Mouse (Mus musculus): ENCODE data around the gene Prune1.
A peak's percentile ranks its signal among the peaks of the same experiment; 100 is the strongest.

Gene Prune1

GRCm38 (mm10) chr3:95306244-95306643 lies 24.4 kb upstream of the Prune1 start:
- no peak for DNase-seq (ENCODE audit: low spot score)

DNA sequence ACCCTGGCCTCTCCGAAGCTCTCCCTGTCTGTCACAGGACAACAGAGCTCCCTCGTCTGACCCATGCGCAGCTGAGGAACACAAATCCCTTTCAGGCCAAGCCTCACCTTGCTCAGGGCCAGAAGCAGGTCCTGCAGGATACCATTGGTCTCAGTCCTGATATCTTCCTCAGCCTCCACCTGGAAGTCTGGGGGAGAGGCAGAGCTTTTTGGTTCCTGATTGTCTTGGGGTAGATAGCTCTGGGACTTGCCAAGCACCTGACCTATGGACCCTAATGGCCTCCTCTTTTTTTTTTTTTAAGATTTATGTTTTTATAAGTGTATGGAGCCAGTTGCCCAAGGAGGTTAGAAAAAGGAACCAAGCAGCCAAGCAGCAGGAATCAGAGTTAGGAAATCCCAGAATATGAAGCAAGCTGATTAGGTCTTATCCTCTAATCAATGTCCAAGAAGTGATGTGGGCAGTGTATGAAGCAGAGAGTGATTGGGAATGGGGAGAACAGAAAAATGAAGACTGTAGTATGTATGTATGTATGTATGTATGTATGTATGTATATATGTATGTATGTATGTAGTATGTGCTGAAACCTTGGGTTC lies 19.4 kb upstream of the Prune1 start:
- DNase-seq (ENCODE audit: low spot score), result no peak

DNA sequence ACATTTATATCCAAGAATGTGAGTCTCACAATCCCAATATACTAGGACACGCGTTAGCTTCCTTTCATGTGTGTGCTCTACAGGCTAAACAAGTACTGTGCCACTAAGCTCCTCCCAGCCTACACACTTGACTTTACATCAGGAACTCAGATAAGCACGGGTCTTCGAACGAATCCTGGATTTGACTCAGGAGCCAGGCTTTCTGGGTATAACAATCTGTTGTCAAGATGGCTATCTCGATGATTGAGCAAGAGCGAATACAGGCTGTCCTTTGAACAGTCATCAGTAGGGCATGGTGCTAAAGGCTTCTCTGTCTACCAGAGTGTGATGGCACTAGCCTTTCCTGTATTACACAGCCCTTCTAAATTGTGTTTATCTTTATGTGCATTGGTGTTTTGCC lies 16.1 kb upstream of the Prune1 start:
- DNase-seq (ENCODE audit: low spot score), result no peak

- DNase-seq (ENCODE audit: low spot score), result no peak
These were observed 14.2 kb upstream of the Prune1 start for GRCm38 (mm10) chr3:95296103-95296469.

- no peak for DNase-seq (ENCODE audit: low spot score)
These were observed 13.6 kb upstream of the Prune1 start for GRCm38 (mm10) chr3:95295321-95296102.

DNA sequence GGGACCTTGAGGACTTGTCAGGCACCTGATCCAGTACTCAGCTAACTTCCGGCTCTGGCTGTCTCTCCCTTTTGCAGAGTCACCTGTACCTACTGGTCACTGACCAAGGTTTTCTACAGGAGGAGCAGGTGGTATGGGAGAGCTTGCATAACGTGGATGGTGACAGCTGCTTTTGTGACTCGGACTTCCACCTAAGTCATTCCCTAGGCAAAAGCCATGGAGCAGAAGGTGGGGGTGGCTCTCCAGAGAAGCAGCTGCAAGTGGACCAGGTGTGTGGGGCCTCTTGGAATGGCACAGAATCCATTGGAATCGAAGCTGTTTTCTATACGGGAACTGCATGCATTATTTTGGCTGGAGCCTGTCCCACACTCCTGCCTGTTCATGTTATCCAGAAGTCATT lies 12.8 kb upstream of the Prune1 start:
- DNase-seq (ENCODE audit: low spot score), result no peak

DNA sequence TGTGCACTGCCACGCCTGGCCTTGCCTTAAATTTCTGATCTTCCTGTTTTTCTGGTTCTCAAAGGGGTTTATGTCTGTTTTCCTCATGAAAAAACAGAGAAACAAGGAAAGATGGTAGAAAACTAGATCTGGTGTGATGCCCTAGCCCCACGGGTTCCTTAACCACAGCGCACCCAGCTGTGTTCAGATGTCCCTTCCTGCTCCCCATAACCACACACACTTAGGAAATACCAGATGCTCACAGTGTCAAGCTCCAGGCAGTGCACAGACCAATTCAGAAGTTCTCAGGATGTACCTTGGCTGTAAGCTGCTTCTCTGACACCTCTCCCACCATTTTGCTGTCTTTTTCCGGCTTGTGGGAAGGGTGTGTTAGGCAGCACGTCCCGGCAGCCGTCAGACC lies 12.4 kb upstream of the Prune1 start:
- no peak for DNase-seq (ENCODE audit: low spot score)

- DNase-seq (ENCODE audit: low spot score), result no peak
These were observed 11.7 kb upstream of the Prune1 start for GRCm38 (mm10) chr3:95293537-95293936.

DNA sequence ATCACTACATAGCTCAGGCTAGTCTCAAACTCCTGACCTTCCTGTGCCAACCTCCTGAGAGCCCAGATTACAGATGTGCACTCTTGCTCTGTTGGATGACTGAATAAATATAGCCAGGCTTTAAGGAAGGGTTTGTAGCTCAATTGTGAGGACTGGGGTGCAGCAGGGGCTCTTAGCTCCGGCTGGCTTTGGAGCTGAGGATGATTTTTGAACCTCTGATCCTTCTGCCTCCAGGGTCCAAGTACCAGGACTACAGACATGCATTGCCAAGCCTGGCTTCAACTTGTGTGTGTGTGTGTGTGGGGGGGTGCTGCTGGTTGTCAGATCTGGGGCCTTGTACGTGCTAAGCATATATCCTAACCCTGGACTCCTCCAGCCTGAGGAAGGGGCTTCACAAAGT lies 11.0 kb upstream of the Prune1 start:
- no peak for DNase-seq (ENCODE audit: low spot score)

- DNase-seq (ENCODE audit: low spot score), result no peak
These were observed 9.2 kb upstream of the Prune1 start for GRCm38 (mm10) chr3:95291041-95291440.

- DNase-seq (ENCODE audit: low spot score), result no peak
These were observed 8.3 kb upstream of the Prune1 start for GRCm38 (mm10) chr3:95290156-95290555.

DNA sequence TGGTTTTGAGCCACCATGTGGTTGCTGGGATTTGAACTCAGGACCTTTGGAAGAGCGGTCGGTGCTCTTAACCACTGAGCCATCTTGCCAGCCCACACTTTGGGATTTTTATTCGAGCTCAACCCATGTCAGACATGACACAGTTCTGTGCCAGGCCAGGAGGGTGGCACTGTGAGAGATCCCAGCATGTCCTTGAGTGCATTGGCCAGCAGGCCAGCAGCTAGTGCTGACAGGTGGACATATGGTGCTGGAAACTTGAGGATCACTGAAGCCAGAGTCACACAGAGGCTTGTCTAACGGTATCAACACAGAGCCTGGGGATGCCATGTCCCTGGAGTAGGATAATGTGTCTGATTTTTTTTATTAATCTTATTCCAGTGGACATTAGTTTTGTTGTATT lies 7.5 kb upstream of the Prune1 start:
- DNase-seq (ENCODE audit: low spot score), result no peak

GRCm38 (mm10) chr3:95287541-95287940 lies 5.7 kb upstream of the Prune1 start:
- DNase-seq (ENCODE audit: low spot score), result no peak

DNA sequence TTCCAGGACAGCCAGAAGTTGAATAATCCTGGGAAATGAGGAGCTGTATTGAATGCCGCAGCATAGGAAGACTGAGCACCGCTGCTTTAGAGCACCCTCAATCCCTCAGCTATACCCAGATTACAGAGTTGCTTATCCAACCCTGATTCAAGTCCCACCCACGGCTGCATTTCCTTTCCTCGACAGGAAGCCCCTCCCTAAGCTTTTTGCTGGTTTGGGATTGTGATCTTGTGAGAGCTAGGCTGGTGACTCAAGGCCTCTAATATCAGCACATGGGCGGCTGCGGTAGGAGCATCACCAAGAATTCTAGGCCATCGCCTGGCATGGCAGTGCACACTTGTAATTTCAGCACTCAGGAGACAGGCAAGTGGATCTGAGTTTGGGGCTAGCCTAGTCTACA lies 4.6 kb upstream of the Prune1 start:
- DNase-seq (ENCODE audit: low spot score), result no peak

DNA sequence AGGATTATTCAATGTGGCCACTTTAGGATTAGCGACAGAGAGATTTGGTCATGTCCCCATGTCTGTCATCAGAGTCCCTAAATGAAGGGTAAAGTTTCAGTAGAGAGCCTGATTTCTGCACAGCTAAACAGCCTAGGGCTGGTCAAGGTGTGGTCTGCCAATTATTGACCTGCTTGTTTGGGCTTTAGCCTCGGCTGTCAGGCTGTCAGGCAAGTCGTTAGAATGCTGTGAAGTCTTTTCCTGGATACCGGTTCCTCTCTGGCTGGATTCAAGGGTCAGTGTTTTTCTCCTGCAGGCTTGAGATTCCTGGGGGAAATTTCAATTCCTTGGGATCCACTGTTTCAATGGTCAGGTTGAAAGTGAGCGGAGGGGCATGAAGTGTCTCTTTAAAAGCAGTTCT lies 4.1 kb upstream of the Prune1 start:
- DNase-seq (ENCODE audit: low spot score), result no peak

DNA sequence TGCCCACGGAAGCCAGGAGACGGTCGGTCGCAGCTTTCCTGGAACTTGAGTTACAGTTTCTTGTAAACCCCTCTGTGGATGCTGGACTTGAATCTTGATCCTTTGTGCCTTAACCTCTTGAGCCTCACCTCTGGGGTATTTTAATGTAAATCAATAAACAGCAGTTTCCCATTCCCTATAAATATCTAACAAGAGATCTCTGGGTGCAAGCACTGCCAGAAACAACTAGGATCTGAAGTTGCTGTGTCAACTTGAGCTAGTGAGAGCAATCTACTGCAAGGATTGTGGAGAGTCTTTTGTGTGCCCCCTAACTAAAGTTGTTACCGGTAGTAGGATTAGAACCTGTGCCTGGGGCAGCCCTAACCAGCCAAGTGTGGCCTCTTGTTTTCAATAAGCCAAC lies 3.5 kb upstream of the Prune1 start:
- DNase-seq (ENCODE audit: low spot score), result no peak

- no peak for DNase-seq (ENCODE audit: low spot score)
These were observed 2.8 kb upstream of the Prune1 start for GRCm38 (mm10) chr3:95284501-95285281.

- DNase-seq (ENCODE audit: low spot score), result no peak
These were observed 2.2 kb upstream of the Prune1 start for GRCm38 (mm10) chr3:95284062-95284461.

GRCm38 (mm10) chr3:95283589-95283941 lies 1.7 kb upstream of the Prune1 start:
- DNase-seq (ENCODE audit: low spot score), result no peak

GRCm38 (mm10) chr3:95282865-95283588 lies 1.2 kb upstream of the Prune1 start:
- DNase-seq (ENCODE audit: low spot score), result peak; percentile 57

DNA sequence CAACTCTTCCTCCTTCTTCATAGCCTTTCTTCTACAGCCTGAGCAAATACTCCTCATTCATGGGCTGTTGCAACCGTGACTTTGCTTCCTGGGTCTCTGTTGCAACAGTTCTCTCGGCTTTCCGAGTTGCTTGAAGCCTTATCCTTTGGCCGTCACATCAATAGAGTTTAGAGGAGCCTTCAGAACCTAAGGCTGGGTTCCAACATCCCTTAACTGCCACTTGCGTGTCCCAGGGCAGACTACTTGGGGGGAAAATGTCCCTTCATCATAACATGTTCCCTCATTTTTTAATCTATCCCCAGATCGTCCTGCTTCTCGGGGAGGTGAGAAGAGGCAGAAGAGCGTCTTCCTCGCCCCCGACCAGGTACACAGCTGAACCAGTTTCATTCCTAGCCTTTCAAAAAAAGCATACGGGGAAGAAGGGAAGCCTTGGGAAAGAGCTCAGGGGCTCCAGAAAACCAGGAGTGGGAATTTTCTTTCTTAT lies 547 bp upstream of the Prune1 start:
- DNase-seq (ENCODE audit: low spot score), result peak; percentile 21

GRCm38 (mm10) chr3:95280747-95281146 lies 1.1 kb downstream of the Prune1 start:
- DNase-seq (ENCODE audit: low spot score), result no peak
